Mouse (Mus musculus) MEL (cell line): ENCODE data around the gene Soga1. TPM values are rescaled to one million over a fixed set of nuclear protein-coding genes. Genes with fewer than 3 reads are reported as not detected.

Experiments
- DNase-seq: peaks from one replicate; pipeline ENCODE4 v3.0.0; 2011; ENCODE audit warnings: low read depth, low spot score
- H3K27ac ChIP-seq: 2 replicates; pipeline ENCODE4 v1.5.1; 2012; ENCODE audit warnings: low read depth, mild to moderate bottlenecking, control low read depth, low read length, moderate library complexity; ENCODE audit not compliant: control insufficient read depth
- H3K27me3 ChIP-seq, 2 experiments: fragments of 150-350 bp in 1 of 2; sonication (generic) in 1 of 2; 2 replicates each; pipeline ENCODE4 v1.6.1; 2012; ENCODE audit warnings: low read length in 2 of 2, mild to moderate bottlenecking in 2 of 2, improper control_type of control experiment in 1 of 2, moderate library complexity in 1 of 2; ENCODE audit not compliant: insufficient read depth in 2 of 2, control insufficient read depth in 1 of 2
- H3K36me3 ChIP-seq, 2 experiments: 2 replicates each; pipeline ENCODE4 v1.6.1; 2012 to 2014; ENCODE audit warnings: low read length in 2 of 2, improper control_type of control experiment in 1 of 2, inconsistent platforms in 1 of 2, mild to moderate bottlenecking in 1 of 2; ENCODE audit not compliant: insufficient read depth in 2 of 2, control insufficient read depth in 1 of 2
- H3K4me1 ChIP-seq, 2 experiments: fragments of 150-350 bp in 1 of 2; sonication (generic) in 1 of 2; 2 replicates each; pipeline ENCODE4 v1.6.1; 2012; ENCODE audit warnings: low read length in 2 of 2, improper control_type of control experiment in 1 of 2, mild to moderate bottlenecking in 1 of 2; ENCODE audit not compliant: insufficient read depth in 2 of 2, control insufficient read depth in 1 of 2
- H3K4me3 ChIP-seq, 2 experiments: fragments of 150-350 bp in 1 of 2; sonication (generic) in 1 of 2; 2 replicates each; pipeline ENCODE4 v1.5.1; 2012; ENCODE audit warnings: low read depth in 2 of 2, low read length in 2 of 2, mild to moderate bottlenecking in 2 of 2, moderate library complexity in 2 of 2, control low read depth in 1 of 2, improper control_type of control experiment in 1 of 2; ENCODE audit not compliant: control insufficient read depth in 1 of 2, insufficient read depth in 1 of 2
- H3K79me2 ChIP-seq: 2 replicates; pipeline ENCODE4 v1.6.1; 2012; ENCODE audit warnings: mild to moderate bottlenecking, low read length, moderate library complexity; ENCODE audit not compliant: control insufficient read depth, poor library complexity, insufficient read depth
- H3K9ac ChIP-seq: 2 replicates; pipeline ENCODE4 v1.6.1; 2012; ENCODE audit warnings: low read depth, mild to moderate bottlenecking, control low read depth, low read length, moderate library complexity; ENCODE audit not compliant: control insufficient read depth, poor library complexity, severe bottlenecking
- H3K9me3 ChIP-seq: fragments of 150-350 bp; sonication (generic); replicated peaks from 2 replicates; pipeline ENCODE4 v1.6.1; 2012; ENCODE audit warnings: mild to moderate bottlenecking, low read length, improper control_type of control experiment, moderate library complexity; ENCODE audit not compliant: insufficient read depth
- CHD2 ChIP-seq: IDR thresholded peaks from 2 replicates; pipeline ENCODE4 v1.6.1; 2011; ENCODE audit warnings: low read length, improper control_type of control experiment
- ELF1 ChIP-seq: IDR thresholded peaks from 2 replicates; pipeline ENCODE4 v1.6.1; 2014; ENCODE audit warnings: low read depth, mild to moderate bottlenecking, inconsistent platforms, low read length, improper control_type of control experiment, moderate library complexity
- EP300 ChIP-seq, 2 experiments: IDR thresholded peaks; 2 replicates each; pipeline ENCODE4 v1.6.1; 2011; ENCODE audit warnings: improper control_type of control experiment in 2 of 2, low read length in 2 of 2, low read depth in 1 of 2, mild to moderate bottlenecking in 1 of 2
- JUND ChIP-seq: IDR thresholded peaks from 2 replicates; pipeline ENCODE4 v1.6.1; 2011; ENCODE audit warnings: low read depth, mild to moderate bottlenecking, improper control_type of control experiment, low read length
- MAFK ChIP-seq: IDR thresholded peaks from 2 replicates; pipeline ENCODE4 v1.6.1; 2011; ENCODE audit warnings: low read depth, mild to moderate bottlenecking, low read length, improper control_type of control experiment, borderline replicate concordance
- MAX ChIP-seq: IDR thresholded peaks from 2 replicates; pipeline ENCODE4 v1.6.1; 2011; ENCODE audit warnings: low read length, improper control_type of control experiment
- MAZ ChIP-seq: IDR thresholded peaks from 2 replicates; pipeline ENCODE4 v1.6.1; 2012; ENCODE audit warnings: low read depth, mild to moderate bottlenecking, inconsistent platforms, low read length, improper control_type of control experiment
- MXI1 ChIP-seq: IDR thresholded peaks from 2 replicates; pipeline ENCODE4 v1.6.1; 2011; ENCODE audit warnings: mild to moderate bottlenecking, low read depth, low read length, improper control_type of control experiment
- MYB ChIP-seq: IDR thresholded peaks from 2 replicates; pipeline ENCODE4 v1.6.1; 2011; ENCODE audit warnings: mild to moderate bottlenecking, low read depth, low read length, improper control_type of control experiment
- NRF1 ChIP-seq: IDR thresholded peaks from 2 replicates; pipeline ENCODE4 v1.6.1; 2014; ENCODE audit warnings: low read depth, mild to moderate bottlenecking, inconsistent platforms, low read length, improper control_type of control experiment, moderate library complexity; ENCODE audit not compliant: poor library complexity, insufficient read depth, severe bottlenecking
- RAD21 ChIP-seq: IDR thresholded peaks from 2 replicates; pipeline ENCODE4 v1.6.1; 2011; ENCODE audit warnings: mild to moderate bottlenecking, low read depth, low read length, improper control_type of control experiment
- RCOR1 ChIP-seq: IDR thresholded peaks from 2 replicates; pipeline ENCODE4 v1.6.1; 2012; ENCODE audit warnings: low read depth, mild to moderate bottlenecking, inconsistent platforms, low read length, improper control_type of control experiment
- SIN3A ChIP-seq: IDR thresholded peaks from 2 replicates; pipeline ENCODE4 v1.6.1; 2012; ENCODE audit warnings: low read length, improper control_type of control experiment, inconsistent platforms
- SMC3 ChIP-seq: IDR thresholded peaks from 2 replicates; pipeline ENCODE4 v1.6.1; 2011; ENCODE audit warnings: low read depth, low read length, improper control_type of control experiment
- TCF12 ChIP-seq: IDR thresholded peaks from 2 replicates; pipeline ENCODE4 v1.6.1; 2014; ENCODE audit warnings: low read depth, mild to moderate bottlenecking, inconsistent platforms, low read length, improper control_type of control experiment, moderate library complexity
- UBTF ChIP-seq: IDR thresholded peaks from 2 replicates; pipeline ENCODE4 v1.6.1; 2012; ENCODE audit warnings: low read depth, mild to moderate bottlenecking, inconsistent platforms, low read length, improper control_type of control experiment, moderate library complexity, borderline replicate concordance; ENCODE audit not compliant: insufficient read depth
- USF1 ChIP-seq: IDR thresholded peaks from 2 replicates; pipeline ENCODE4 v1.6.1; 2014; ENCODE audit warnings: low read depth, mild to moderate bottlenecking, inconsistent platforms, low read length, improper control_type of control experiment, moderate library complexity
- USF2 ChIP-seq, 2 experiments: IDR thresholded peaks; 2 replicates each; pipeline ENCODE4 v1.6.1; 2011 to 2012; ENCODE audit warnings: improper control_type of control experiment in 2 of 2, low read length in 2 of 2, borderline replicate concordance in 1 of 2, inconsistent platforms in 1 of 2, low read depth in 1 of 2, mild to moderate bottlenecking in 1 of 2; ENCODE audit not compliant: insufficient read depth in 1 of 2
- ZC3H11A ChIP-seq: IDR thresholded peaks from 2 replicates; pipeline ENCODE4 v1.6.1; 2012; ENCODE audit warnings: low read depth, mild to moderate bottlenecking, inconsistent platforms, low read length, improper control_type of control experiment
- ZKSCAN1 ChIP-seq: IDR thresholded peaks from 2 replicates; pipeline ENCODE4 v1.6.1; 2012; ENCODE audit warnings: low read depth, mild to moderate bottlenecking, inconsistent platforms, low read length, improper control_type of control experiment, moderate library complexity
- ZNF384 ChIP-seq: IDR thresholded peaks from 2 replicates; pipeline ENCODE4 v1.6.1; 2012; ENCODE audit warnings: low read depth, mild to moderate bottlenecking, inconsistent platforms, low read length, improper control_type of control experiment
- polyA plus RNA-seq, 2 experiments: library from polyadenylated mRNA; stranded (reverse) in 1 of 2; unstranded in 1 of 2; fragments of >175 nt in 1 of 2; fragments of >200 nt in 1 of 2; gene quantifications; 2 replicates each; pipeline versions ENCODE4 v1.2.1 to v1.2.4; 2012; ENCODE audit warnings: low replicate concordance in 2 of 2, low read depth in 1 of 2; ENCODE audit not compliant: insufficient read length in 2 of 2, insufficient read depth in 1 of 2, missing spikeins in 1 of 2
- total RNA-seq: library from RNA; depleted of rRNA; stranded (reverse); fragments of 300-350 nt; gene quantifications from 2 replicates; pipeline ENCODE4 v1.2.3, GENCODE M21; 2012

Gene Soga1
- total and polyA plus RNA-seq, 3 experiments, result 0.50 to 2.0 TPM; not detected in 1

DNA sequence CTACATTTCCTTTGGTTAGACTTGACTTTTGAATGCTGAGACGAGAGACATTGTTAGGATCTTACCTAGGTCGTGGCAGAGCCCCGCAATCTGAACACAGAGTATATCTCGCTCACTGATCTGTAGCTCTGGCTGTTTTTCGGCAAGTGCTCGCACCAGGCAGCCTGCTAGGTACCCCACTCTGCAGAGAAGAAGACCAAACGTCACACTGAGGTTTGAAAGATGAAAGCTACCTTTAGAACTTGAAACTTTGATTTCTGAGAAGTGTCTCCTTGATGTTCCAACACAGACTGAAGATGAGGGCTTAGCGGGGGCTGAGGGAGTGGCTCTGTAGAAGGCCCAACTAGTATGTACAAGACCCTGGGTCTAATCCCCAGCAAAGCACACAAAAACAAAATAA, 42.7 kb upstream of the Soga1 start:
- Histone ChIP-seq H3K4me1 (peaks cover 0 to 2% of the 10 kb centered on the region in 2 experiments; a peak in 1 of 4 replicates), H3K36me3 (peaks cover 0 to 1% of the 10 kb centered on the region in 2 experiments; a peak in 1 of 4 replicates), H3K9me3 (no peaks in the 10 kb centered on the region), H3K27me3 (no peaks in the 10 kb centered on the region), H3K4me3 (no peak overlapping the region), H3K9ac (no peak overlapping the region), H3K27ac (no peak overlapping the region), H3K79me2 (no peaks in the 10 kb centered on the region)
- DNase-seq, result no peak
- TF ChIP-seq MYB (no peak), NRF1 (no peak), RAD21 (no peak), ZNF384 (no peak), ZC3H11A (no peak), MAX (no peak), SMC3 (no peak), USF2 (IDR thresholded peaks at IDR 0.05; ENCODE audit: borderline replicate concordance in 1 of 2, insufficient read depth in 1 of 2, low read depth in 1 of 2, low read length in 2 of 2) (no peak), MXI1 (no peak), UBTF (no peak), MAFK (no peak), RCOR1 (no peak), MAZ (no peak), USF1 (no peak), TCF12 (no peak), JUND (no peak), ZKSCAN1 (no peak), EP300 (IDR thresholded peaks at IDR 0.05; ENCODE audit: low read depth in 1 of 2, low read length in 2 of 2) (no peak), SIN3A (no peak), ELF1 (no peak)

GRCm38 (mm10) chr2:157119075-157119474, 40.0 kb upstream of the Soga1 start:
- Histone ChIP-seq H3K4me1 (no peaks in the 10 kb centered on the region), H3K36me3 (peaks cover 0 to 3% of the 10 kb centered on the region in 2 experiments; a peak in 2 of 4 replicates), H3K79me2 (no peaks in the 10 kb centered on the region), H3K9ac (no peak overlapping the region), H3K27me3 (no peaks in the 10 kb centered on the region), H3K9me3 (no peaks in the 10 kb centered on the region), H3K4me3 (no peak overlapping the region), H3K27ac (no peak overlapping the region)
- TF ChIP-seq USF1 (no peak), NRF1 (no peak), ELF1 (no peak), TCF12 (no peak), EP300 (IDR thresholded peaks at IDR 0.05; ENCODE audit: low read depth in 1 of 2, low read length in 2 of 2) (no peak), SIN3A (no peak), RCOR1 (no peak), MYB (no peak), CHD2 (no peak)
- DNase-seq, result no peak
